Mouse (Mus musculus): ENCODE measurements at regions not wholly inside any gene's neighbourhood (a gene's known extent, or its start where the extent isn't known, plus 50 kb on each side); places are given as distances from the start of the nearest gene placed in this dataset.

DNA sequence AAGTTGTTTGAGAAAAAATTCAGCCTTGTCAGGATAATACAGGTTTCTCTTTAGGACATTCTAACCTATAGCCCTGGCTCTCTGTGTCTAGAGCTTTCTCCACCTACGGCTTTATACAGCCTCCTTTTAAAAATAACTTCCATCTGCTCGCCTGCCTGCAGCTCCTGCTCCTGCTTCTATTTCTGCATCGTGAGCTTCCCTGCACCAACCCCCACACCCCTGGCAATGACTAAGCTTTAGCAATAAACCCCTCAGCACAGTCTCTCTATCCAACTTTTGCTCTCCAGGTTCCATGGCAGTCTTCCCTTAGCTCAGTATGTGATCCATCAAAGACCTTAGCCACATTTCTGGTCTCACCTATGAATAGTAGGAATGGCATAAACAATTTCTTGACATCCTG, 655.7 kb upstream of the Kdm8 start:
- TF ChIP-seq POLR2A (IDR thresholded peaks at IDR 0.05; ENCODE audit: extremely low read depth, insufficient read depth, low read length) (no peak), CTCF (IDR thresholded peaks at IDR 0.05; ENCODE audit: extremely low read depth, insufficient read depth, low read length) (no peak)

Measured in cortical plate, adult 2 months (tissue).